Mouse (Mus musculus) intestine, embryonic 15.5 days (tissue): ENCODE data around the gene Anks6. TPM values are rescaled to one million over a fixed set of nuclear protein-coding genes. Genes with fewer than 3 reads are reported as not detected.

Source experiments
- ATAC-seq: fragments of 200-750 bp; cut with Nextera tagmentation; 2 replicates; pipeline ENCODE4 v1.8.0; 2017; ENCODE audit warnings: moderate TSS enrichment, moderate library complexity
- H3K27ac ChIP-seq: fragments of 300-500 bp; sonication (generic); 2 replicates; pipeline ENCODE4 v1.5.1; 2015; ENCODE audit warnings: mild to moderate bottlenecking, inconsistent platforms
- H3K27me3 ChIP-seq: fragments of 300-500 bp; sonication (generic); replicated peaks from 2 replicates; pipeline ENCODE4 v1.6.1; 2015; ENCODE audit warnings: inconsistent platforms
- H3K36me3 ChIP-seq: fragments of 300-500 bp; sonication (generic); 2 replicates; pipeline ENCODE4 v1.6.1; 2015; ENCODE audit warnings: inconsistent platforms
- H3K4me1 ChIP-seq: fragments of 300-500 bp; sonication (generic); replicated peaks from 2 replicates; pipeline ENCODE4 v1.6.1; 2015; ENCODE audit warnings: inconsistent platforms
- H3K4me2 ChIP-seq: fragments of 300-500 bp; sonication (generic); replicated peaks from 2 replicates; pipeline ENCODE4 v1.6.1; 2015; ENCODE audit warnings: mild to moderate bottlenecking, inconsistent platforms
- H3K4me3 ChIP-seq: fragments of 300-500 bp; sonication (generic); replicated peaks from 2 replicates; pipeline ENCODE4 v1.5.1; 2015; ENCODE audit warnings: inconsistent platforms
- H3K9ac ChIP-seq: fragments of 300-500 bp; sonication (generic); 2 replicates; pipeline ENCODE4 v1.6.1; 2015; ENCODE audit warnings: inconsistent platforms
- H3K9me3 ChIP-seq: fragments of 300-500 bp; sonication (generic); 2 replicates; pipeline ENCODE4 v1.6.1; 2016; ENCODE audit warnings: inconsistent platforms
- WGBS: fragments of 180-500 bp; shearing (Covaris S2); methylation state at CpG from one replicate; pipeline ENCODE4 v1.1.7; 2015; 5-methylcytosine and 5-hydroxymethylcytosine counted together
- polyA plus RNA-seq: library from polyadenylated mRNA; unstranded; fragments of >200 nt; fragmentation: Nextera tagmentation; extraction: Ambion mirVana; gene quantifications from 2 replicates; pipeline ENCODE4 v1.2.1, GENCODE M21; 2015

The Anks6 gene
- polyA plus RNA-seq, 1 experiment from 2014 or later, result 2.9 TPM

DNA sequence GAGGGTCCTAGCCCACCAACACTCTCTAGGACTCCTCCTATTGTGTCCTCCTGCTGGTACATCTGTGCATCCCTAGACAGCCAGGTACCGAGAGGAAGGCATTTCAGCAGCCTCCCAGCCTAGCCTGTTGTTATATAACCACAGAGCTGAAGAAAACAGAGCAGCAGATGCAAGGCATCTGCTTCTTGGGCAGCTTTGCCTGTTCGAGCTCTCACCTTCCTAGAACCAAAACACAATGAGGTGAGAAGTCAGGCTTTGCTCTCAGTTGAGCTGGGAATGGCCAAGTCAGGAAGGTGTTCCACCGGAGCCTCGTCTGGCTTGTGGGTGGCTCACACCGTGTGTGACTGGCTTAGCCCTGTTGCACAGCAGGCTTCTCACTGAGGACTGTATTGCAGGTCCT, 74.3 kb downstream of the Anks6 start:
- Histone ChIP-seq H3K4me1 (no peaks in the 10 kb centered on the region), H3K27me3 (peaks cover 5% of the 10 kb centered on the region), H3K27ac (no peak overlapping the region), H3K9ac (no peak overlapping the region), H3K9me3 (no peaks in the 10 kb centered on the region), H3K36me3 (no peaks in the 10 kb centered on the region), H3K4me2 (no peak overlapping the region), H3K4me3 (no peak overlapping the region)
- ATAC-seq, result no peak
- 69% methylated on average over 5 of the region's 5 CpGs for WGBS

DNA sequence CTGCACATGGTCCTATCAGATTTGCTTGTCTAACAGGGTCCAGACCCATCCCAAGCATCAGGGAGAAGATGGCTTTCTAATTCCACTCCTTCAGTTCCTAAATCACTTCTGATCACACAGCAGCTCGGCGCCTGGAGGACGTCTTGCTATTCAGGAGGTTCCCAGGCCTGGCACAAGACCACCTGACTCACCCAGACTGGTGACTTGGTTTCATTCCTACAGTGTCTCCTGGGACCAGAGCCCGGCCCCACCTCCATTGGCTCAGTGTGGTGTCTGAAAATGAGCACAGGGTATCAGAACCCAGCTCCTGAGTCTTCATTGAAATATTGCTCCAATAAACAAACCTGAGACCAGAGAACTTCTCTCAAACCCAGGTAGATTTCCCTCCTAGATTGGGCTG, 75.1 kb downstream of the Anks6 start:
- Histone ChIP-seq H3K9me3 (no peaks in the 10 kb centered on the region), H3K4me3 (no peak overlapping the region)
- ATAC-seq, result no peak

DNA sequence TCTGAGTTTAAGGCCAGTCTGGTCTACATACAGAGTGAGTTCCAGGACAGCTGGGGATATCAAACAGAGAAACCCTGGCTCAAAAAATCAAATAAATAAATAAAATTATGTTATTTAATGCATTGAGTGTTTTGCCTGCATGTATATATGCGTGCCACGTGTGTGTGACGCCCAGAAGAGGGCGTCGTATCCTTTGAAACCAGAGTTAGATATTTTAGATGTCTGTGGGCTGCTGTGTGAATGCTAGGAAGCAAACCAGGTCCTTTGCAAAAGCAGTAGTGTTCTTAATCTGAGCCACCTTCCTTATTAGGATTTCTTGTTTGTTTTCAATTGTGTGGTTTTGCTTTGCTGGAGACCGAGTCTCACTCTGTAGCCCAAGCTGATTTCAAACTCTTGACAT, 78.9 kb downstream of the Anks6 start:
- Histone ChIP-seq H3K27me3 (no peaks in the 10 kb centered on the region), H3K9me3 (no peaks in the 10 kb centered on the region), H3K4me3 (no peak overlapping the region), H3K27ac (no peak overlapping the region), H3K4me2 (no peak overlapping the region), H3K36me3 (no peaks in the 10 kb centered on the region), H3K4me1 (no peaks in the 10 kb centered on the region; the same call in 1 of the 2 replicates), H3K9ac (no peak overlapping the region)
- WGBS, result 85% methylated on average over 6 of the region's 6 CpGs
- no peak for ATAC-seq

More for the DNA sequence above, 75.1 kb downstream of the Anks6 start:
- Histone ChIP-seq H3K9ac (no peak overlapping the region), H3K4me2 (no peak overlapping the region), H3K27ac (no peak overlapping the region), H3K4me1 (no peaks in the 10 kb centered on the region), H3K36me3 (no peaks in the 10 kb centered on the region), H3K27me3 (peaks cover 5% of the 10 kb centered on the region)
- WGBS, result 82% methylated on average over 4 of the region's 4 CpGs

- no peaks in the 10 kb centered on the region for H3K36me3 ChIP-seq
- no peak overlapping the region for H3K4me3 ChIP-seq
- no peaks in the 10 kb centered on the region for H3K27me3 ChIP-seq
- H3K4me1 ChIP-seq, result no peaks in the 10 kb centered on the region; the same call in 1 of the 2 replicates
- ATAC-seq, result no peak
- no peak overlapping the region for H3K9ac ChIP-seq
- H3K4me2 ChIP-seq, result no peak overlapping the region
- no peaks in the 10 kb centered on the region for H3K9me3 ChIP-seq
- H3K27ac ChIP-seq, result no peak overlapping the region
- WGBS, result 90% methylated on average over 7 of the region's 7 CpGs
These were observed 80.1 kb downstream of the Anks6 start for GRCm38 (mm10) chr4:46977161-46977560.

GRCm38 (mm10) chr4:46976671-46977071, 80.6 kb downstream of the Anks6 start:
- Histone ChIP-seq H3K27ac (no peak overlapping the region), H3K9me3 (no peaks in the 10 kb centered on the region), H3K4me2 (no peak overlapping the region), H3K4me3 (no peak overlapping the region), H3K27me3 (no peaks in the 10 kb centered on the region), H3K36me3 (no peaks in the 10 kb centered on the region), H3K9ac (no peak overlapping the region), H3K4me1 (no peaks in the 10 kb centered on the region; the same call in 1 of the 2 replicates)
- ATAC-seq, result no peak
- 65% methylated on average over 11 of the region's 11 CpGs for WGBS

- WGBS, result 65% methylated on average over 10 of the region's 10 CpGs
- ATAC-seq, result peak; percentile 85
- no peaks in the 10 kb centered on the region; the same call in 1 of the 2 replicates for H3K4me1 ChIP-seq
- H3K9ac ChIP-seq, result no peak overlapping the region
- H3K4me2 ChIP-seq, result 0 out of 2 replicates have a peak overlapping the region, but pooled peaks have one; percentile 1
- H3K9me3 ChIP-seq, result no peaks in the 10 kb centered on the region
- H3K27ac ChIP-seq, result no peak overlapping the region
- H3K36me3 ChIP-seq, result no peaks in the 10 kb centered on the region
- H3K27me3 ChIP-seq, result no peaks in the 10 kb centered on the region
- H3K4me3 ChIP-seq, result no peak overlapping the region
These were observed 83.9 kb downstream of the Anks6 start for GRCm38 (mm10) chr4:46973322-46973721.

DNA sequence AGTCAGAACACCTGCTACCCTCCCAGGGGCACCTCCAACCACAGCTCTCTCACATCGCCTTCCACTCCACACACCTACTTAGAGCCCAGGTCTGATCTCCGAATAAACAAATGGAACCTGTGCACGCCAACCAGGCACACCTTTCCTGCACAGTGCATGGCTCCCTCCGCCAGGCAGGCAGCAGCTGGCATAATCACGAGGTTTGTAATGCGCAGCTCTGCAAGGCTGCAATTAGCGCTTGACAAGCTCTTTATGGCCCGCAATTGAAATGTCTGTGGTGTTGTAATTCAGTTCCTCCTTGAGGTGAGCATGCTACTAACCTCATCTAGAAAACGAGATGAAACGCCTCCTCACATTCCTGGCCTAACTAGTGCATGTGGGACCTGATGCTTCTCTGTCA, 89.2 kb downstream of the Anks6 start:
- Histone ChIP-seq H3K4me2 (no peak overlapping the region), H3K4me1 (no peaks in the 10 kb centered on the region), H3K27me3 (no peaks in the 10 kb centered on the region), H3K4me3 (no peak overlapping the region), H3K36me3 (no peaks in the 10 kb centered on the region), H3K27ac (no peak overlapping the region), H3K9ac (no peak overlapping the region), H3K9me3 (no peaks in the 10 kb centered on the region)
- ATAC-seq, result peak; percentile 86
- WGBS, result 55% methylated on average over 10 of the region's 10 CpGs

DNA sequence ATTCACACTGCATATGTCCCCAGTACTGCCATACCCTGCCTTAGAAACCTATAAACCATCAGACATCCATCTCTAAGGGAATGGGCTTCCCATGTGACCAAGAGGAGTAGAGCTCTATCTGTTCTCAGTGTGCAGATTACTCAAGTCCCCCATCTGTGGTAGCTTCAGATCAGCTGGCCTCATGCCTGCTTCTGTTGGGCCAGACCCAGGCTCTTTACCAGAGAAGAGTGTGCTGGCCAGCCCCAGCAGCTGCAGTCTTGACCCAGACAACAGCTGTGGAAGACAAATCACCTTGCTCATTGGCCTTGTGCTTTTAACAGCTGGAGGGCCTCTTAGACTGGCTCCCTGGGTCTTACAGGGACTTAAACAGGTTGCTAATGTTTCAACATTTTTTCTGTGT, 90.7 kb downstream of the Anks6 start:
- Histone ChIP-seq H3K9me3 (no peaks in the 10 kb centered on the region), H3K27ac (no peak overlapping the region), H3K9ac (no peak overlapping the region), H3K27me3 (no peaks in the 10 kb centered on the region), H3K4me2 (no peak overlapping the region), H3K4me3 (no peak overlapping the region), H3K4me1 (no peaks in the 10 kb centered on the region), H3K36me3 (no peaks in the 10 kb centered on the region)
- ATAC-seq, result no peak

Other genes starting within 250 kb of the Anks6 start
- gene Gabbr2, start 65.6 kb downstream of the Anks6 start, polyA plus RNA-seq, result 0.15 and 0.19 TPM in 2 replicates
- gene Galnt12, start 34.5 kb upstream of the Anks6 start, polyA plus RNA-seq, result 21.5 and 23.7 TPM in 2 replicates
- 15.5 and 16.0 TPM in 2 replicates for gene Col15a1, start 150.7 kb upstream of the Anks6 start, polyA plus RNA-seq